Mouse (Mus musculus) activated CD4-positive, CD25-positive, alpha-beta regulatory T cell, adult 9 weeks (primary cell): ENCODE measurements around the gene Clspn. TPM values are rescaled to one million over a fixed set of nuclear protein-coding genes. Genes with fewer than 3 reads are reported as not detected.

Experiments used
- polyA plus RNA-seq: library from polyadenylated mRNA; unstranded; fragments of 100-300 nt; shearing (Covaris generic); gene quantifications from one replicate; pipeline ENCODE4 v1.2.1, GENCODE M21; 2017

Clspn gene
- 5.3 TPM for polyA plus RNA-seq

GRCm38 (mm10) chr4:126556809-126557711 lies at the start of gene Clspn:
Clspn (plus strand) TSS chr4:126556935.

DNA sequence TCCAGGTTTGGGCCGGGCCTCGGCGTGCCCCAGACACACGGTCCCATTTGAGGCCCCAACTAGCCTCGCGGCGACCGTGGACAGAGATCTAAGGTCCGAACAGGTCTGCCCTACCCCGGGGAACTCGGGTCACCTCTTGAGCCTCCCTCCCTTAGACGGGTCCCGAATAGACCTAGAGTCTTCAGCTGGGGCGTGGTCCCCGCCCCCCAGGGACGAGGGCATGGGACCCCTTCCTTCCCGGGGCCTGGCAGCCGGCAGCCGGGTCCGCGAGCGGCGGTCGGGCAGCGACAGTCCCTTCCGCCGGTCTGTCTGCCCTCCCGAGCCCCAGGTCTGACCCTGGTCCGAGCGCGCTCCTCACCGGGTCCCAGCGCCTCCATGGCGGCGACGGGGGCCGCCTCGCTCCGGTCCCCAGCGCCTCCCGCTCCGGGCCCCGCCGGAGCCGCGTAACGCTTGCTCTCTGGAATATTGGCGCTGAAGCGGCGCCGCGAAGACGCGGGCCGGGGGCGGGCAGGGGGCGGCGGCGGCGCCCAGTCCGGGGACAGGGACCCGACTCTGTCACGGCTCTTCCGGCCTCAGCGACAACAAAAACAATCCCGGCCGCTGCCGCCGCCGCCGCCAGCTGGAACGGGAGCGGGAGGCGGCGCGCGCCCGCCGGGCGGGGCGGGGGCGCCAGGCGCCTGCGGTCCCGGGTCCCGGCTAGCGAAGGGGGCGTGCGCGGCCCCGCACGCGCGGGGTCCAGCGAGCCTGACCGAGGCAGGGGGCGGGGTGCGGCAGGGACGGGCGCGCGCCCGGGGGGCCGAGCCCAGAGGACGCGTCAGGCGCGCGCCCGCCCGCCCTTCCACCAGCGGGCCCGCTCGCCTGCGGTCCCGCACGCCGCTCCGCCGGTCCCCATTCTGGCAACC lies 23.7 kb upstream of the Clspn start, which contains the start of gene Ago4:
Ago4 (minus strand) TSS at position 646 of the 902 bp plus-strand sequence.

DNA sequence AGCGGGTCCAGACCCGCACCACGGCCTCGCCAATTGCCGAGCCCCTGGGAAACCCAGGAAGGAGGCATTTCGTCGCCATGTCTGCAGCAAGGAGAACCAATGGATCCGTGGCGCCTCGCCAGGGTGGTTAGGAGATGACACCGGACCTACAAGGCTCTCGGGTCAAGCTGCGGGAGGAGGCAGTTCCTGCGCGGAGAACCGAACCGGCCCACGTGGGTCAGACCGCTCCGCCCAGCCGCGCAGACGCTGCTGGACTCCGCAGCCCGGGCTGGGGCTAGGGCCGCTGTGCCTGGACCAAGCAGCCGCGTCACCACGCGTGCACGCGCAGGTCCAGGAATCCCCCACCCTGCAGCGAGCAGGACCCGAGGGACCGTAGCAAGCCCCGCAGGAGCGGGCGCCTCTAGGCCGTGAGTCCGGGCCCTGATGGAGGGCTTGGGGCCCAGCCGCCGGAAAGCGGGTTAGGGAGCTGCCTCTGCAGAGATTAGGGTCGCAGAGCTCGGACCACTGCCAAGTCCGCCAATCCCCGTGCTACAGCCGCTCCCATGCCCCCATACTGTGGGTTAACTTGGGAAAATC lies 53.0 kb downstream of the Clspn start, which contains the start of gene 5730409E04Rik:
5730409E04Rik (plus strand) TSS at position 213 of the 576 bp plus-strand sequence.

Other genes with a start within 250 kb of the Clspn start
- 22.4 TPM for gene Adprhl2, start 235.2 kb upstream of the Clspn start, polyA plus RNA-seq
- 0.35 TPM for gene Tekt2, start 231.2 kb upstream of the Clspn start, polyA plus RNA-seq
- 27.9 TPM for gene Ago3, start 127.4 kb upstream of the Clspn start, polyA plus RNA-seq
- 4.2 TPM for gene Ago1, start 88.4 kb upstream of the Clspn start, polyA plus RNA-seq
- 0.44 TPM for gene Ago4, start 23.5 kb upstream of the Clspn start, polyA plus RNA-seq
- 0.10 TPM for gene 5730409E04Rik, start 52.9 kb downstream of the Clspn start, polyA plus RNA-seq
- gene Psmb2, start 120.7 kb downstream of the Clspn start, polyA plus RNA-seq, result 336 TPM
- not detected for gene Tfap2e, start 179.3 kb downstream of the Clspn start, polyA plus RNA-seq
- 57.3 TPM for gene Ncdn, start 196.5 kb downstream of the Clspn start, polyA plus RNA-seq
- gene AU040320, start 196.6 kb downstream of the Clspn start, polyA plus RNA-seq, result 59.1 TPM